Mouse (Mus musculus): ENCODE measurements around the gene Incenp. TPM values are rescaled to one million over a fixed set of nuclear protein-coding genes. Genes with fewer than 3 reads are reported as not detected.

Gene Incenp
- polyA plus RNA-seq, 1 experiment = 39.0 TPM

GRCm38 (mm10) chr19:9941809-9942208, 42.5 kb upstream of the Incenp start:
- no peaks in the 10 kb centered on the region for H3K27me3 ChIP-seq (ENCODE audit: control insufficient read depth, insufficient read depth, insufficient read length)
- TF ChIP-seq SRF (IDR thresholded peaks at IDR 0.05; ENCODE audit: control insufficient read depth, insufficient read length, low read depth) (no peak), E2F4 (IDR thresholded peaks at IDR 0.05; ENCODE audit: insufficient read depth) (no peak), MAX (IDR thresholded peaks at IDR 0.05; ENCODE audit: low read depth) (no peak), CEBPB (IDR thresholded peaks at IDR 0.05; ENCODE audit: insufficient read depth, poor library complexity, severe bottlenecking) (no peak), POLR2AphosphoS2 (IDR thresholded peaks at IDR 0.05; ENCODE audit: insufficient read length, low read depth) (no peak)

DNA sequence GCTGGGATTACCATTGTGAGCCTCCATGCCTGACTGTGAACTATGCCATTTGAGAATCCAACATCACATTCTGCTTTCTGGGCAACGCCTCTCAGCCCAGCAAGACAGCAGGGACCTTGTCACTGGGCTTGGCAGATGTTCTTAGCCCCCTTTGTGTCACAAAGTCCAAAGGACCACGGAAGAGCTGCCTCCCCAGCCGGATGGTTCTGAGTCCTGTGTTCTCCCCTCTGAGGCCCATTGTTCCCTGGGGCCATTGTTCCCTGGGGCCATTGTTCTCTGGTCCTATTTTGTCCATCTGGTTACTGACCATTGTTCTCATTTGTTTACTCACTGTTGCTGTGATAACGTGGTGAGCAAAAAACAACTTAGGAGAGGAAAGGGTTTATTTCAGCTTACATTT, 41.6 kb upstream of the Incenp start:
- Histone ChIP-seq H3K27me3 (ENCODE audit: control insufficient read depth, insufficient read depth, insufficient read length) (no peaks in the 10 kb centered on the region), H3K4me3 (no peak overlapping the region), H3ac (ENCODE audit: control insufficient read depth, insufficient read length) (no peak overlapping the region), H3K79me2 (ENCODE audit: control insufficient read depth, insufficient read depth) (no peaks in the 10 kb centered on the region), H3K4me2 (ENCODE audit: low read depth) (no peak overlapping the region), H3K36me3 (ENCODE audit: control insufficient read depth, insufficient read depth) (no peaks in the 10 kb centered on the region)
- TF ChIP-seq MYOD1 (IDR thresholded peaks at IDR 0.05; ENCODE audit: control insufficient read depth in 1 of 3, insufficient read length in 2 of 3, low read depth in 2 of 3) = no peak
- TF ChIP-seq TCF3 (IDR thresholded peaks at IDR 0.05; ENCODE audit: insufficient read length, low read depth) = no peak
- no peak for TF ChIP-seq E2F4 (IDR thresholded peaks at IDR 0.05; ENCODE audit: insufficient read depth)
- TF ChIP-seq USF1 (IDR thresholded peaks at IDR 0.05; ENCODE audit: low read depth) = no peak
- TF ChIP-seq MAX (IDR thresholded peaks at IDR 0.05; ENCODE audit: low read depth) = no peak
- no peak for TF ChIP-seq SRF (IDR thresholded peaks at IDR 0.05; ENCODE audit: control insufficient read depth, insufficient read length, low read depth)
- TF ChIP-seq CEBPB (IDR thresholded peaks at IDR 0.05; ENCODE audit: insufficient read depth, poor library complexity, severe bottlenecking) = no peak
- TF ChIP-seq MYOG (IDR thresholded peaks at IDR 0.05; ENCODE audit: control insufficient read depth in 1 of 3, insufficient read depth in 1 of 3, insufficient read length in 2 of 3, low read depth in 2 of 3) = no peak
- no peak for TF ChIP-seq POLR2A (IDR thresholded peaks at IDR 0.05; ENCODE audit: insufficient read length, low read depth)
- no peak for TF ChIP-seq REST (IDR thresholded peaks at IDR 0.05; ENCODE audit: insufficient read depth, insufficient read length)
- TF ChIP-seq TCF12 (IDR thresholded peaks at IDR 0.05; ENCODE audit: insufficient read depth, poor library complexity, severe bottlenecking) = no peak

More at GRCm38 (mm10) chr19:9941809-9942208, 42.5 kb upstream of the Incenp start:
- no peaks in the 10 kb centered on the region for H3K36me3 ChIP-seq (ENCODE audit: control insufficient read depth, insufficient read depth)
- no peak overlapping the region for H3ac ChIP-seq (ENCODE audit: control insufficient read depth, insufficient read length)
- no peak overlapping the region for H3K4me3 ChIP-seq
- no peak overlapping the region for H3K4me2 ChIP-seq (ENCODE audit: low read depth)
- no peaks in the 10 kb centered on the region for H3K79me2 ChIP-seq (ENCODE audit: control insufficient read depth, insufficient read depth)

DNA sequence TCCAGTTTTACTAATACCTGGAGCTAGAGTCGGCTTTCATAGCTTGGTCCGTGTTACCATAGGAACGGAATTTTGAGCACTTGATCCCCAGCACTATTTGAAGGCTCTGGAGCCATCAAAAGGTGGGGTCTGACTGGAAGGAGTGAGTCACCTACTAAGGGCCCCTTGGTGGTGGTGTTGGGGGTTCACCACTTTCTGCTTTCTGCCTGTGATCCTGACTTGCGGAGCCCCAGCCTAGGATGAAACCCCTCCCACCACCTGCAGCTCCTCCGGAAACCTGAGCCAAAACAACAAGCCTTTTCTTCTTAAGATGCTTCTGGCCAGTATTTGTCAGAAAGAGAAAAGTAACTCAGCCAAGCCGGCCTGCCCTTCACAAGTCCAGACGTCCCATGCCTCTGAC, 40.5 kb upstream of the Incenp start:
- Histone ChIP-seq H3K79me2 (ENCODE audit: control insufficient read depth, insufficient read depth) (no peaks in the 10 kb centered on the region), H3K4me3 (no peak overlapping the region), H3K36me3 (ENCODE audit: control insufficient read depth, insufficient read depth) (no peaks in the 10 kb centered on the region), H3K4me2 (ENCODE audit: low read depth) (no peak overlapping the region), H3ac (ENCODE audit: control insufficient read depth, insufficient read length) (no peak overlapping the region), H3K27me3 (ENCODE audit: control insufficient read depth, insufficient read depth, insufficient read length) (no peaks in the 10 kb centered on the region)
- TF ChIP-seq MYOG (IDR thresholded peaks at IDR 0.05; ENCODE audit: control insufficient read depth in 1 of 3, insufficient read depth in 1 of 3, insufficient read length in 2 of 3, low read depth in 2 of 3) (no peak), MAX (IDR thresholded peaks at IDR 0.05; ENCODE audit: low read depth) (no peak), MYOD1 (IDR thresholded peaks at IDR 0.05; ENCODE audit: control insufficient read depth in 1 of 3, insufficient read length in 2 of 3, low read depth in 2 of 3) (no peak), CEBPB (IDR thresholded peaks at IDR 0.05; ENCODE audit: insufficient read depth, poor library complexity, severe bottlenecking) (no peak), SRF (IDR thresholded peaks at IDR 0.05; ENCODE audit: control insufficient read depth, insufficient read length, low read depth) (no peak), REST (IDR thresholded peaks at IDR 0.05; ENCODE audit: insufficient read depth, insufficient read length) (no peak), USF1 (IDR thresholded peaks at IDR 0.05; ENCODE audit: low read depth) (no peak)

DNA sequence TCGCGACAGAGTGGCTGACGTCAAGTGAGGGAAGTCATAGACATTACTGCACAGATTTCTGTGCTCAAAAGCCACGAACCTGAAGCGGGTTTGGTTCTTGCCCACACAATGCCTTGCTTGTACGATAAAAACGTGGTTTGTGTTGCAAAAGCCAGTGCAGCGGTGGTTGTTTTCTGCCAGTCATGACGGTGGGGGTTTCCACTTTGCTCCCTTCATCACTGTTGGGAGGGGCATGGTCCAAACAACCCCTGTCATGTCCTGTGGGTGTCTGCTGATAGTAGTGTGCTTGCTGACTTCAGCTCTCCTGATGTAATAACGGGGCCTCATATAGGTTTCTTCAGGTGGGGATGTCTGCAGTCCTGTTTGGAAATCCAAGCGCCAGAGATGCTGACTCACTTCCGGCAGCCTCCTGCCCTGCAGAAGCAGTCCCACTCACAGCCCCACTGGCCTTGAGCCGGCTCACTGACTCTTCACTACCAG, 39.5 kb upstream of the Incenp start:
- Histone ChIP-seq H3K36me3 (ENCODE audit: control insufficient read depth, insufficient read depth) (no peaks in the 10 kb centered on the region), H3K4me3 (no peak overlapping the region), H3ac (ENCODE audit: control insufficient read depth, insufficient read length) (no peak overlapping the region), H3K27me3 (ENCODE audit: control insufficient read depth, insufficient read depth, insufficient read length) (no peaks in the 10 kb centered on the region), H3K4me2 (ENCODE audit: low read depth) (peak overlapping the region; percentile 8), H3K79me2 (ENCODE audit: control insufficient read depth, insufficient read depth) (no peaks in the 10 kb centered on the region)
- TF ChIP-seq POLR2AphosphoS2 (IDR thresholded peaks at IDR 0.05; ENCODE audit: insufficient read length, low read depth) = no peak
- no peak for TF ChIP-seq CEBPB (IDR thresholded peaks at IDR 0.05; ENCODE audit: insufficient read depth, poor library complexity, severe bottlenecking)
- no peak for TF ChIP-seq USF1 (IDR thresholded peaks at IDR 0.05; ENCODE audit: low read depth)
- TF ChIP-seq SRF (IDR thresholded peaks at IDR 0.05; ENCODE audit: control insufficient read depth, insufficient read length, low read depth) = no peak
- no peak for TF ChIP-seq TCF12 (IDR thresholded peaks at IDR 0.05; ENCODE audit: insufficient read depth, poor library complexity, severe bottlenecking)
- TF ChIP-seq MYOD1 (IDR thresholded peaks at IDR 0.05; ENCODE audit: control insufficient read depth in 1 of 3, insufficient read length in 2 of 3, low read depth in 2 of 3) = no peak
- TF ChIP-seq TCF3 (IDR thresholded peaks at IDR 0.05; ENCODE audit: insufficient read length, low read depth) = no peak
- TF ChIP-seq MAX (IDR thresholded peaks at IDR 0.05; ENCODE audit: low read depth) = no peak

DNA sequence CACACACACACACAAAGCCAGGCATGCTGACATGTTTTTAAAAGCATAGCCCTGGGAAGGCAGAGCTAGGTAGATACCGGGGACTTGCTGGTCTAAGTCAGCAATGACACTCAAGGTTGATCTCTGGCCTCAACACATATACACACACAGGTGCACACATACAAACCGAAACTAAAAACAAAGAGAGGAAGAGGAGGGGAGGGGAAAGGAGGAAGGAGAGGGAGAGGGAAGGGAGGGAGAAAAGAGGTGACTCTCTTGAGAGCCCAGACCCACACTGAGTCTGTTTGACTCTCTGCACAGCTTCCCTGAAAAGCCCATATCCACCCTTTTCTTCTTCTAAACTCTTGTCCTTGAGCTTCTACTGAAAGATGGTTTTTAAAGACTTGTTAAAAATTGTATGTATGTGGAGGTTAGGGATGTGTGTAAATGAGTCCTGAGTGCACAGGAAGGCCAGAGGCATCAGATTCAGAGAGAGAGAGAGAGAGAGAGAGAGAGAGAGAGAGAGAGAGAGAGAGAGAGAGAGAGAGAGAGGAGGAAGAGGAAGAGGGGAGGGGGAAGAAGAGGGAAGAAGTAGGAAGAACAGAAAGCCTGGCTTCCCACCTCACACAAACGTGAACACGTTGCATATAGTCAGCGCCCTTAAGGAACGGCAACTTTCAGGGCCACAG, 38.9 kb upstream of the Incenp start:
- no peak overlapping the region for H3K4me3 ChIP-seq

More for the DNA sequence above, 38.9 kb upstream of the Incenp start:
- TF ChIP-seq TCF12 (IDR thresholded peaks at IDR 0.05; ENCODE audit: insufficient read depth, poor library complexity, severe bottlenecking) (no peak), MYOG (IDR thresholded peaks at IDR 0.05; ENCODE audit: control insufficient read depth in 1 of 3, insufficient read depth in 1 of 3, insufficient read length in 2 of 3, low read depth in 2 of 3) (no peak), CEBPB (IDR thresholded peaks at IDR 0.05; ENCODE audit: insufficient read depth, poor library complexity, severe bottlenecking) (no peak), E2F4 (IDR thresholded peaks at IDR 0.05; ENCODE audit: insufficient read depth) (no peak), MYOD1 (IDR thresholded peaks at IDR 0.05; ENCODE audit: control insufficient read depth in 1 of 3, insufficient read length in 2 of 3, low read depth in 2 of 3) (no peak), USF1 (IDR thresholded peaks at IDR 0.05; ENCODE audit: low read depth) (no peak), TCF3 (IDR thresholded peaks at IDR 0.05; ENCODE audit: insufficient read length, low read depth) (no peak), MAX (IDR thresholded peaks at IDR 0.05; ENCODE audit: low read depth) (no peak), SRF (IDR thresholded peaks at IDR 0.05; ENCODE audit: control insufficient read depth, insufficient read length, low read depth) (no peak)
- peak overlapping the region; percentile 8 for H3K4me2 ChIP-seq (ENCODE audit: low read depth)
- no peaks in the 10 kb centered on the region for H3K79me2 ChIP-seq (ENCODE audit: control insufficient read depth, insufficient read depth)
- H3K27me3 ChIP-seq (ENCODE audit: control insufficient read depth, insufficient read depth, insufficient read length) = no peaks in the 10 kb centered on the region
- no peaks in the 10 kb centered on the region for H3K36me3 ChIP-seq (ENCODE audit: control insufficient read depth, insufficient read depth)
- no peak overlapping the region for H3ac ChIP-seq (ENCODE audit: control insufficient read depth, insufficient read length)
